Mouse (Mus musculus) midbrain, embryonic 10.5 days (tissue): ENCODE data around the gene Tmem139. TPM values are rescaled to one million over a fixed set of nuclear protein-coding genes. Genes with fewer than 3 reads are reported as not detected.

Experiments used
- DNase-seq: peaks from one replicate; pipeline ENCODE4 v3.0.0-alpha.2; 2017; ENCODE audit warnings: low spot score
- H3K27ac ChIP-seq: fragments of 300-500 bp; sonication (generic); replicated peaks from 2 replicates; pipeline ENCODE4 v1.5.1; 2016; ENCODE audit warnings: mild to moderate bottlenecking
- H3K27me3 ChIP-seq: fragments of 300-500 bp; sonication (generic); 2 replicates; pipeline ENCODE4 v1.6.1; 2016; ENCODE audit warnings: low read depth, mild to moderate bottlenecking; ENCODE audit not compliant: poor library complexity, severe bottlenecking
- H3K36me3 ChIP-seq: fragments of 300-500 bp; sonication (generic); 2 replicates; pipeline ENCODE4 v1.6.1; 2016; ENCODE audit warnings: mild to moderate bottlenecking, moderate library complexity
- H3K4me1 ChIP-seq: fragments of 300-500 bp; sonication (generic); 2 replicates; pipeline ENCODE4 v1.6.1; 2016
- H3K4me3 ChIP-seq: fragments of 300-500 bp; sonication (generic); 2 replicates; pipeline ENCODE4 v1.5.1; 2016; ENCODE audit warnings: mild to moderate bottlenecking, moderate library complexity
- H3K9me3 ChIP-seq: fragments of 300-500 bp; sonication (generic); replicated peaks from 2 replicates; pipeline ENCODE4 v1.6.1; 2016; ENCODE audit warnings: mild to moderate bottlenecking
- WGBS: fragments of 180-500 bp; shearing (Covaris S2); methylation state at CpG from one replicate; pipeline ENCODE4 v1.1.7; 2016; 5-methylcytosine and 5-hydroxymethylcytosine counted together
- polyA plus RNA-seq: library from polyadenylated mRNA; unstranded; fragments of >200 nt; fragmentation: Nextera tagmentation; extraction: Ambion mirVana; gene quantifications from 2 replicates; pipeline ENCODE4 v1.2.1, GENCODE M21; 2016

Gene Tmem139
- polyA plus RNA-seq = 0.33 and 0.42 TPM in 2 replicates

- Histone ChIP-seq H3K27me3 (peaks cover 25% of the 10 kb centered on the region), H3K4me1 (peaks cover 13% of the 10 kb centered on the region), H3K27ac (no peak within 1 kb of the TSS), H3K4me3 (peak within 1 kb of the TSS; percentile 21; the same call in 1 of the 2 replicates), H3K9me3 (no peaks in the 10 kb centered on the region), H3K36me3 (no peaks in the 10 kb centered on the region)
- WGBS = 20% methylated on average over 20 of the region's 20 CpGs
- DNase-seq = no peak
Observed at GRCm38 (mm10) chr6:42261524-42262170, at the start of gene Tmem139. Gene Tmem139, plus strand, starts transcription at chr6:42261970.

- Histone ChIP-seq H3K4me1 (no peaks in the 10 kb centered on the region), H3K4me3 (no peak within 1 kb of the TSS), H3K9me3 (no peaks in the 10 kb centered on the region), H3K27ac (no peak within 1 kb of the TSS), H3K36me3 (no peaks in the 10 kb centered on the region), H3K27me3 (no peaks in the 10 kb centered on the region)
- WGBS = 83% methylated on average over 2 of the region's 2 CpGs
- DNase-seq = no peak
Observed at GRCm38 (mm10) chr6:42215028-42215427, 46.7 kb upstream of the Tmem139 start, which contains the start of gene Tas2r144. Gene Tas2r144, plus strand, starts transcription at chr6:42215328.

- Histone ChIP-seq H3K27ac (no peak overlapping the region), H3K36me3 (no peaks in the 10 kb centered on the region), H3K9me3 (no peaks in the 10 kb centered on the region), H3K4me3 (no peak overlapping the region), H3K4me1 (no peaks in the 10 kb centered on the region), H3K27me3 (no peaks in the 10 kb centered on the region)
- WGBS = 76% methylated on average over 3 of the region's 3 CpGs
- no peak for DNase-seq
Observed at GRCm38 (mm10) chr6:42222286-42222685, 39.5 kb upstream of the Tmem139 start.

- Histone ChIP-seq H3K27me3 (no peaks in the 10 kb centered on the region), H3K36me3 (no peaks in the 10 kb centered on the region), H3K27ac (no peak overlapping the region), H3K9me3 (no peaks in the 10 kb centered on the region), H3K4me1 (no peaks in the 10 kb centered on the region), H3K4me3 (no peak overlapping the region)
- WGBS = 73% methylated on average over 4 of the region's 4 CpGs
- no peak for DNase-seq
Observed at GRCm38 (mm10) chr6:42225046-42225445, 36.7 kb upstream of the Tmem139 start.

DNA sequence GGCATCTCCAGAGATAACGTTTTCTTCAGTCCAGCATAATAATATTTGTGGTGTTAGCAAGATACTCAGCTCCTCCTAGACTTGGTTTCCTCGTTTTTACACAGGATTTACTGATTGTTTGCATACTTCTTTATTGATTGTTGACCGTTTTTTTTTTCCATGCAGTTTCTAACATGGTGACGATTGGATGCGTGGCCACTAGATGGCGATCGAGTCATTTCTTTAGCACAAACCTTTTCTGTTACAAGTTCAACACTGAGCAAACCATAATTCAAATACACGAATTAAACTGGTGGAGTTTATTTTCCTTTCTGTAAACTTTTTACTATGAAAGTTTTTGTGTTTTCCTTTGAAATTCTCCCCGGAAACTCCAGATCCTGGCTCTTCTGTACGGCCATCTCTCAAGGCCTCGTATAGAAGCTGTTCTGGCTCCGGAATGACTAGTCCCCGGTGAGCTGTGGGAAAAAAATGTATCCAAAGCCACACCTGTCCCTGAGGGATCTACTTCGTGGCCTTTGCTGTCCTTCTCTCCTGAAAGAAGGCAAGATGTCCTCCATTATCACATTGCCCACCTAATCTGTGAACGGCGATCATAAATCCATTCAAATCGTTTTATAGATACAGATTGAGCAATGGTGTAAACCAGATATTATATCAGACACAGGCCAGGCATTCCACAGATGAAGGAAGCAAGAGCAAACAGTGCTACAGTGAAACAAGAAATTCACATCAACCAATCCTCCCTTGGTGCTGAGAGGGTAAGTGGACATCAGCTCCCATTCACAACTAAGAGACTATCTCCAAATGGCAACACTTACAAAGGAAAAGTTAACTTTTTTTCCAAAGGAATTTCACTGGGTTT, 34.3 kb upstream of the Tmem139 start:
- H3K36me3 ChIP-seq = no peaks in the 10 kb centered on the region
- 38% methylated on average over 17 of the region's 17 CpGs for WGBS
- peak; percentile 59 for DNase-seq

DNA sequence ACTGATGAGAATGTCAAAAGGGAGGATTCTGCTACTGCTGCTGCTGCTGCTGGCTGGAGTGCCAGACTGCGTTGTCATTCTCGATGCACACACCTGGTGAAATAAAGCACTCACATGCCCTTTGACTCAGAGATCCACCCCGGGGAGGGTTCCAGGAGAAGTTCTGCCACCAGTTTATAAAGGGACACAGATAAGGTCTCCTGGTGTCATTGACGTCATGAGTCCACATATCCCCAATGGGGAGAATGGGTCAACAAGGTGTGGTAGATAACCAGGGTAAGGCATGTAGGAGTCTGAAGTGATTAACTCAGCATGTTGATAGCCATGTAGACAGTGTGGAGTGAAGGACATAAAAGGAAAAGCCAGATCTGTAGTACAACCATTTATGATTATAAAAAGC, 32.2 kb upstream of the Tmem139 start:
- Histone ChIP-seq H3K27me3 (no peaks in the 10 kb centered on the region), H3K27ac (no peak overlapping the region), H3K4me1 (no peaks in the 10 kb centered on the region), H3K9me3 (no peaks in the 10 kb centered on the region), H3K4me3 (no peak overlapping the region), H3K36me3 (no peaks in the 10 kb centered on the region)
- WGBS = 81% methylated on average over 4 of the region's 4 CpGs
- DNase-seq = no peak

More for the DNA sequence above, 34.3 kb upstream of the Tmem139 start:
- Histone ChIP-seq H3K9me3 (no peaks in the 10 kb centered on the region), H3K27me3 (no peaks in the 10 kb centered on the region), H3K4me3 (no peak overlapping the region), H3K4me1 (no peaks in the 10 kb centered on the region), H3K27ac (no peak overlapping the region)

DNA sequence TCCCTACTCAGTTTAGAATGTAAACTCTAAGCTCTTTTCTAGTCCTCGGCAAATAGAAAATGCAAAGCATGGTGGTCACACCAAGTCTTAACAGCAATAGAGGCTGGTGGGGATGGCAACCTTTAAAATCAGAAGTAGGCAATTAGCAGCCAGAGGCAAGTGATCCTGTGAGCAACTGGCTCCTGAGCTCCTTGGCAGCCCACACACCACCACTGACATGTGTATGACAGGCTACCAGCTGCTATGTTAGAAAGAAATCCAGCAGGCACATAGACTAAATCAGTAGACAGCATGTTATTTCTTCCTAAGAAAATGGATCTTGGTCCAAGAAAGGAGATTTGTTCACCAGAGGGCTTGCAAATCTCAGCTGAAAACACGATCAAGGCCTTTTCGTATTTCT, 30.6 kb upstream of the Tmem139 start:
- no peaks in the 10 kb centered on the region for H3K36me3 ChIP-seq
- 94% methylated on average over 3 of the region's 3 CpGs for WGBS
- H3K27ac ChIP-seq = no peak overlapping the region
- no peak for DNase-seq
- H3K4me3 ChIP-seq = no peak overlapping the region
- no peaks in the 10 kb centered on the region for H3K27me3 ChIP-seq
- no peaks in the 10 kb centered on the region for H3K9me3 ChIP-seq
- no peaks in the 10 kb centered on the region for H3K4me1 ChIP-seq

- no peak overlapping the region for H3K27ac ChIP-seq
- H3K9me3 ChIP-seq = no peaks in the 10 kb centered on the region
- no peaks in the 10 kb centered on the region for H3K36me3 ChIP-seq
- H3K4me1 ChIP-seq = no peaks in the 10 kb centered on the region
- 74% methylated on average over 6 of the region's 6 CpGs for WGBS
- no peak for DNase-seq
- H3K27me3 ChIP-seq = no peaks in the 10 kb centered on the region
- H3K4me3 ChIP-seq = no peak overlapping the region
Observed at GRCm38 (mm10) chr6:42237276-42237805, 24.4 kb upstream of the Tmem139 start.

- Histone ChIP-seq H3K27ac (no peak overlapping the region), H3K4me1 (peaks cover 9% of the 10 kb centered on the region), H3K9me3 (no peaks in the 10 kb centered on the region), H3K36me3 (no peaks in the 10 kb centered on the region), H3K27me3 (peaks cover 11% of the 10 kb centered on the region), H3K4me3 (no peak overlapping the region)
- no peak for DNase-seq
- 82% methylated on average over 6 of the region's 6 CpGs for WGBS
Observed at GRCm38 (mm10) chr6:42241311-42242045, 20.3 kb upstream of the Tmem139 start.

- peak; percentile 82 for DNase-seq
- H3K36me3 ChIP-seq = no peaks in the 10 kb centered on the region
- peak within 1 kb of the TSS; percentile 64 for H3K4me3 ChIP-seq
- H3K27me3 ChIP-seq = peaks cover 21% of the 10 kb centered on the region
- peak within 1 kb of the TSS; percentile 73 for H3K27ac ChIP-seq
- H3K4me1 ChIP-seq = peaks cover 12% of the 10 kb centered on the region
- 4% methylated on average over 28 of the region's 28 CpGs for WGBS
- H3K9me3 ChIP-seq = no peaks in the 10 kb centered on the region
Observed at GRCm38 (mm10) chr6:42245711-42246353, 15.9 kb upstream of the Tmem139 start, which contains the start of gene Gstk1. Gene Gstk1, plus strand, starts transcription at chr6:42245935.

- H3K9me3 ChIP-seq = no peaks in the 10 kb centered on the region
- peaks cover 12% of the 10 kb centered on the region for H3K4me1 ChIP-seq
- DNase-seq = no peak
- no peaks in the 10 kb centered on the region for H3K36me3 ChIP-seq
- H3K27ac ChIP-seq = no peak overlapping the region
- WGBS = 5% methylated on average over 8 of the region's 8 CpGs
- H3K4me3 ChIP-seq = peak overlapping the region; percentile 20
- H3K27me3 ChIP-seq = peaks cover 21% of the 10 kb centered on the region
Observed at GRCm38 (mm10) chr6:42247173-42247572, 14.6 kb upstream of the Tmem139 start.

- H3K9me3 ChIP-seq = no peaks in the 10 kb centered on the region
- no peak overlapping the region for H3K4me3 ChIP-seq
- DNase-seq = no peak
- peaks cover 21% of the 10 kb centered on the region for H3K27me3 ChIP-seq
- peaks cover 12% of the 10 kb centered on the region for H3K4me1 ChIP-seq
- H3K27ac ChIP-seq = no peak overlapping the region
- WGBS = 83% methylated on average over 1 of the region's 1 CpGs
- no peaks in the 10 kb centered on the region for H3K36me3 ChIP-seq
Observed at GRCm38 (mm10) chr6:42247981-42248380, 13.8 kb upstream of the Tmem139 start.
